Mouse (Mus musculus): Measurements from ENCODE around the gene Per3.

DNA sequence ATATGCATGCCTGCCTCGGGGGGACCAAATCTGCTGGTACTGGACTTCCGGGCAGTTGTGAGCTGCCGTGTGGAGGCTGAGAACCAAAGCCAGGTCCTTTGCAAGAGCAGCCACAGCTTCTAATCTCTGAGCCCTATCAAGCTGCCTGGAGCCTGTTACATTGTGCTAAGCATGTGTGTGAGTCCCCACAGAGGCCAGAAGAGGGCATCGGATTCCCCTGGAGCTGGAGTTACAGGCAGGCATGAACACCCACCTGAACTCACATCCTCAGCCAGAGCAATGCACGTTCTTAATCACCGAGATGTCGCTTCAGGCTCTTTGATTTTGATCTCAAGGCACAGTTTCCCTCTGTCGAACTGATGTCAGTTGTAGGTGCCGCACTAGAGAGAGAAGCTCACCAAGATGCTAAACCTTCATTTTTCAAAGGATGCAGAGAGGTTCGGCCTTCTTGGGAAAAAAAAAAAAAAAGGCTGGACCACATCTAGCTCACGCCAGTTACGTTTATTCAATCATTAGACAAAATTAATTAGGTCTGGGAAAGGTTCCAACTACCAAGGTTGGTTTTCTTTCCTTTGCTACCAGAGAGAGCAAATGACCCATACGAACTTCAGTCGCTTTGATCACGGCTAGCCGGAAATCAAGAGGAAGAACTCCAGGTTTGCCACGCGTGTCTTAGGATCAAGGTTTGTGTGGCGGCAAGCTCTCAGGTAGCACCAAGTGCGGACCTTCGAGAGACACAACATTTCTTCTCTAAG is 66.1 kb downstream of the Per3 start:
- TF ChIP-seq CTCF (IDR thresholded peaks at IDR 0.05; ENCODE audit: low read depth) (no peak), EP300 (IDR thresholded peaks at IDR 0.05; ENCODE audit: low read depth) (no peak)

Data from liver, postnatal 0 days (tissue).